Mouse (Mus musculus): ENCODE data around the gene H2-Ab1. TPM values are rescaled to one million over a fixed set of nuclear protein-coding genes. Genes with fewer than 3 reads are reported as not detected.

The H2-Ab1 gene
- polyA plus RNA-seq, 1 experiment from 2014 or later, result 1.7 TPM

- Histone ChIP-seq H3K27me3 (ENCODE audit: control insufficient read depth, insufficient read depth, low read length) (no peaks in the 10 kb centered on the region), H3K4me3 (ENCODE audit: low read depth, low read length) (no peak overlapping the region), H3K27ac (ENCODE audit: low read depth, low read length) (no peak overlapping the region), H3K9me3 (ENCODE audit: control insufficient read depth, low read length) (no peaks in the 10 kb centered on the region), H3K4me2 (ENCODE audit: low read depth, low read length) (no peak overlapping the region), H3K36me3 (ENCODE audit: control insufficient read depth, insufficient read depth, low read length) (no peaks in the 10 kb centered on the region), H3K4me1 (ENCODE audit: control insufficient read depth, insufficient read depth, low read length) (no peaks in the 10 kb centered on the region), H3K9ac (replicated peaks; ENCODE audit: low read depth, low read length) (no peak overlapping the region)
- WGBS, result 68% methylated on average over 2 of the region's 2 CpGs
- ATAC-seq (ENCODE audit: low read depth), result no peak
Measured at GRCm38 (mm10) chr17:34293533-34293932, 36.0 kb downstream of the H2-Ab1 start.

GRCm38 (mm10) chr17:34294249-34294648 lies 36.8 kb downstream of the H2-Ab1 start:
- H3K27ac ChIP-seq (ENCODE audit: low read depth, low read length), result no peak overlapping the region
- H3K36me3 ChIP-seq (ENCODE audit: control insufficient read depth, insufficient read depth, low read length), result no peaks in the 10 kb centered on the region
- no peaks in the 10 kb centered on the region for H3K4me1 ChIP-seq (ENCODE audit: control insufficient read depth, insufficient read depth, low read length)
- WGBS, result 78% methylated on average over 4 of the region's 4 CpGs
- no peaks in the 10 kb centered on the region for H3K9me3 ChIP-seq (ENCODE audit: control insufficient read depth, low read length)
- H3K4me2 ChIP-seq (ENCODE audit: low read depth, low read length), result no peak overlapping the region
- no peaks in the 10 kb centered on the region for H3K27me3 ChIP-seq (ENCODE audit: control insufficient read depth, insufficient read depth, low read length)
- no peak for ATAC-seq (ENCODE audit: low read depth)
- H3K9ac ChIP-seq (replicated peaks; ENCODE audit: low read depth, low read length), result no peak overlapping the region
- H3K4me3 ChIP-seq (ENCODE audit: low read depth, low read length), result no peak overlapping the region

- Histone ChIP-seq H3K27ac (ENCODE audit: low read depth, low read length) (no peak overlapping the region), H3K9me3 (ENCODE audit: control insufficient read depth, low read length) (no peaks in the 10 kb centered on the region), H3K27me3 (ENCODE audit: control insufficient read depth, insufficient read depth, low read length) (no peaks in the 10 kb centered on the region), H3K9ac (replicated peaks; ENCODE audit: low read depth, low read length) (no peak overlapping the region), H3K4me1 (ENCODE audit: control insufficient read depth, insufficient read depth, low read length) (no peaks in the 10 kb centered on the region), H3K4me3 (ENCODE audit: low read depth, low read length) (no peak overlapping the region), H3K36me3 (ENCODE audit: control insufficient read depth, insufficient read depth, low read length) (no peaks in the 10 kb centered on the region), H3K4me2 (ENCODE audit: low read depth, low read length) (no peak overlapping the region)
- ATAC-seq (ENCODE audit: low read depth), result no peak
Measured at GRCm38 (mm10) chr17:34295307-34295706, 37.8 kb downstream of the H2-Ab1 start.

GRCm38 (mm10) chr17:34295891-34296794 lies 38.7 kb downstream of the H2-Ab1 start:
- peak; percentile 85 for ATAC-seq (ENCODE audit: low read depth)
- H3K9ac ChIP-seq (replicated peaks; ENCODE audit: low read depth, low read length), result peak overlapping the region; percentile 52; the same call in 1 of the 2 replicates

GRCm38 (mm10) chr17:34299356-34299755 lies 41.9 kb downstream of the H2-Ab1 start:
- ATAC-seq (ENCODE audit: low read depth), result no peak
- WGBS, result 78% methylated on average over 3 of the region's 3 CpGs

More at GRCm38 (mm10) chr17:34295891-34296794, 38.7 kb downstream of the H2-Ab1 start:
- no peaks in the 10 kb centered on the region for H3K9me3 ChIP-seq (ENCODE audit: control insufficient read depth, low read length)
- 23% methylated on average over 23 of the region's 23 CpGs for WGBS
- H3K4me3 ChIP-seq (ENCODE audit: low read depth, low read length), result peak overlapping the region; percentile 36
- peak overlapping the region; percentile 55 for H3K4me2 ChIP-seq (ENCODE audit: low read depth, low read length)
- H3K36me3 ChIP-seq (ENCODE audit: control insufficient read depth, insufficient read depth, low read length), result no peaks in the 10 kb centered on the region
- H3K27me3 ChIP-seq (ENCODE audit: control insufficient read depth, insufficient read depth, low read length), result no peaks in the 10 kb centered on the region
- H3K27ac ChIP-seq (ENCODE audit: low read depth, low read length), result peak overlapping the region; percentile 57
- no peaks in the 10 kb centered on the region for H3K4me1 ChIP-seq (ENCODE audit: control insufficient read depth, insufficient read depth, low read length)

GRCm38 (mm10) chr17:34300071-34300470 lies 42.6 kb downstream of the H2-Ab1 start:
- H3K36me3 ChIP-seq (ENCODE audit: control insufficient read depth, insufficient read depth, low read length), result no peaks in the 10 kb centered on the region
- no peaks in the 10 kb centered on the region for H3K9me3 ChIP-seq (ENCODE audit: control insufficient read depth, low read length)
- no peak for ATAC-seq (ENCODE audit: low read depth)
- H3K4me1 ChIP-seq (ENCODE audit: control insufficient read depth, insufficient read depth, low read length), result no peaks in the 10 kb centered on the region
- no peak overlapping the region for H3K27ac ChIP-seq (ENCODE audit: low read depth, low read length)
- no peak overlapping the region for H3K9ac ChIP-seq (replicated peaks; ENCODE audit: low read depth, low read length)
- no peak overlapping the region for H3K4me3 ChIP-seq (ENCODE audit: low read depth, low read length)
- no peaks in the 10 kb centered on the region for H3K27me3 ChIP-seq (ENCODE audit: control insufficient read depth, insufficient read depth, low read length)
- WGBS, result 94% methylated on average over 8 of the region's 8 CpGs
- H3K4me2 ChIP-seq (ENCODE audit: low read depth, low read length), result no peak overlapping the region

More at GRCm38 (mm10) chr17:34299356-34299755, 41.9 kb downstream of the H2-Ab1 start:
- no peaks in the 10 kb centered on the region for H3K27me3 ChIP-seq (ENCODE audit: control insufficient read depth, insufficient read depth, low read length)
- H3K4me1 ChIP-seq (ENCODE audit: control insufficient read depth, insufficient read depth, low read length), result no peaks in the 10 kb centered on the region
- no peaks in the 10 kb centered on the region for H3K9me3 ChIP-seq (ENCODE audit: control insufficient read depth, low read length)
- H3K9ac ChIP-seq (replicated peaks; ENCODE audit: low read depth, low read length), result no peak overlapping the region
- no peak overlapping the region for H3K4me3 ChIP-seq (ENCODE audit: low read depth, low read length)
- no peak overlapping the region for H3K4me2 ChIP-seq (ENCODE audit: low read depth, low read length)
- no peaks in the 10 kb centered on the region for H3K36me3 ChIP-seq (ENCODE audit: control insufficient read depth, insufficient read depth, low read length)
- no peak overlapping the region for H3K27ac ChIP-seq (ENCODE audit: low read depth, low read length)

GRCm38 (mm10) chr17:34300691-34301566 lies 43.4 kb downstream of the H2-Ab1 start:
- ATAC-seq (ENCODE audit: low read depth), result no peak
- no peak overlapping the region for H3K4me2 ChIP-seq (ENCODE audit: low read depth, low read length)
- no peaks in the 10 kb centered on the region for H3K9me3 ChIP-seq (ENCODE audit: control insufficient read depth, low read length)
- H3K36me3 ChIP-seq (ENCODE audit: control insufficient read depth, insufficient read depth, low read length), result no peaks in the 10 kb centered on the region
- H3K27me3 ChIP-seq (ENCODE audit: control insufficient read depth, insufficient read depth, low read length), result no peaks in the 10 kb centered on the region
- no peak overlapping the region for H3K4me3 ChIP-seq (ENCODE audit: low read depth, low read length)
- no peaks in the 10 kb centered on the region for H3K4me1 ChIP-seq (ENCODE audit: control insufficient read depth, insufficient read depth, low read length)
- WGBS, result 66% methylated on average over 23 of the region's 23 CpGs
- H3K9ac ChIP-seq (replicated peaks; ENCODE audit: low read depth, low read length), result no peak overlapping the region
- no peak overlapping the region for H3K27ac ChIP-seq (ENCODE audit: low read depth, low read length)

GRCm38 (mm10) chr17:34301670-34302190 lies 44.2 kb downstream of the H2-Ab1 start:
- Histone ChIP-seq H3K27me3 (ENCODE audit: control insufficient read depth, insufficient read depth, low read length) (no peaks in the 10 kb centered on the region), H3K9ac (replicated peaks; ENCODE audit: low read depth, low read length) (no peak overlapping the region), H3K36me3 (ENCODE audit: control insufficient read depth, insufficient read depth, low read length) (no peaks in the 10 kb centered on the region), H3K4me2 (ENCODE audit: low read depth, low read length) (no peak overlapping the region), H3K9me3 (ENCODE audit: control insufficient read depth, low read length) (no peaks in the 10 kb centered on the region), H3K4me3 (ENCODE audit: low read depth, low read length) (no peak overlapping the region), H3K4me1 (ENCODE audit: control insufficient read depth, insufficient read depth, low read length) (no peaks in the 10 kb centered on the region), H3K27ac (ENCODE audit: low read depth, low read length) (no peak overlapping the region)
- WGBS, result 73% methylated on average over 4 of the region's 4 CpGs
- no peak for ATAC-seq (ENCODE audit: low read depth)
